Mouse (Mus musculus) myocyte (in vitro differentiated cells): ENCODE data around the gene Pdpk1.

Experiments
- CEBPB ChIP-seq: IDR thresholded peaks from 2 replicates; pipeline ENCODE4 v1.6.1; 2011; ENCODE audit warnings: mild to moderate bottlenecking, moderate library complexity; ENCODE audit not compliant: poor library complexity, insufficient read depth, severe bottlenecking
- E2F4 ChIP-seq: IDR thresholded peaks from one replicate; pipeline ENCODE4 v1.6.1; 2011; ENCODE audit warnings: mild to moderate bottlenecking, control low read depth, moderate library complexity; ENCODE audit not compliant: insufficient read depth
- MAX ChIP-seq: IDR thresholded peaks from one replicate; pipeline ENCODE4 v1.6.1; 2011; ENCODE audit warnings: low read depth, mild to moderate bottlenecking, control low read depth
- MYOD1 ChIP-seq, 3 experiments: IDR thresholded peaks; one replicate each; pipeline ENCODE4 v1.6.1; 2011; ENCODE audit warnings: control low read depth in 2 of 3, low read depth in 2 of 3, mild to moderate bottlenecking in 2 of 3, moderate library complexity in 1 of 3; ENCODE audit not compliant: insufficient read length in 2 of 3, control insufficient read depth in 1 of 3
- MYOG ChIP-seq, 3 experiments: IDR thresholded peaks; one replicate each; pipeline ENCODE4 v1.6.1; 2011; ENCODE audit warnings: control low read depth in 2 of 3, low read depth in 2 of 3, mild to moderate bottlenecking in 2 of 3; ENCODE audit not compliant: insufficient read length in 2 of 3, control insufficient read depth in 1 of 3, insufficient read depth in 1 of 3
- POLR2A ChIP-seq: IDR thresholded peaks from one replicate; pipeline ENCODE4 v1.6.1; 2011; ENCODE audit warnings: low read depth, mild to moderate bottlenecking, control low read depth, moderate library complexity; ENCODE audit not compliant: insufficient read length
- POLR2AphosphoS2 ChIP-seq: IDR thresholded peaks from one replicate; pipeline ENCODE4 v1.6.1; 2011; ENCODE audit warnings: low read depth, control low read depth; ENCODE audit not compliant: insufficient read length
- SRF ChIP-seq: IDR thresholded peaks from one replicate; pipeline ENCODE4 v1.6.1; 2011; ENCODE audit warnings: low read depth; ENCODE audit not compliant: control insufficient read depth, insufficient read length
- TCF12 ChIP-seq: IDR thresholded peaks from one replicate; pipeline ENCODE4 v1.6.1; 2011; ENCODE audit warnings: mild to moderate bottlenecking, control low read depth; ENCODE audit not compliant: poor library complexity, insufficient read depth, severe bottlenecking
- TCF3 ChIP-seq: IDR thresholded peaks from one replicate; pipeline ENCODE4 v1.6.1; 2011; ENCODE audit warnings: low read depth, control low read depth; ENCODE audit not compliant: insufficient read length
- USF1 ChIP-seq: IDR thresholded peaks from one replicate; pipeline ENCODE4 v1.6.1; 2011; ENCODE audit warnings: low read depth, mild to moderate bottlenecking, control low read depth, moderate library complexity

- TF ChIP-seq POLR2A, result no peak
- no peak for TF ChIP-seq TCF3
- TF ChIP-seq MYOD1 (IDR thresholded peaks at IDR 0.05; ENCODE audit: control insufficient read depth in 1 of 3, insufficient read length in 2 of 3, low read depth in 2 of 3), result no peak
- no peak for TF ChIP-seq E2F4
- TF ChIP-seq TCF12, result no peak
- no peak for TF ChIP-seq USF1
- no peak for TF ChIP-seq POLR2AphosphoS2
- TF ChIP-seq SRF, result no peak
- TF ChIP-seq MAX, result no peak
- TF ChIP-seq MYOG (IDR thresholded peaks at IDR 0.05; ENCODE audit: control insufficient read depth in 1 of 3, insufficient read depth in 1 of 3, insufficient read length in 2 of 3, low read depth in 2 of 3), result no peak
- no peak for TF ChIP-seq CEBPB
These were observed 20.0 kb upstream of the Pdpk1 start for GRCm38 (mm10) chr17:24170729-24171128.
